Mouse (Mus musculus) cerebellum, adult 2 months (tissue): ENCODE measurements around the gene Sbds. TPM values are rescaled to one million over a fixed set of nuclear protein-coding genes. Genes with fewer than 3 reads are reported as not detected.
A peak's percentile ranks its signal among the peaks of the same experiment; 100 is the strongest.

Experiments
- DNase-seq, 2 experiments: peaks; one replicate each; pipeline ENCODE4 v3.0.0; 2021
- H3K27ac ChIP-seq: fragments of 200-500 bp; 2 replicates; pipeline ENCODE4 v1.5.1; 2012; ENCODE audit warnings: low read length, control low read depth, inconsistent platforms; ENCODE audit not compliant: insufficient read depth
- H3K27me3 ChIP-seq: fragments of 200-500 bp; 2 replicates; pipeline ENCODE4 v1.6.1; 2012; ENCODE audit warnings: inconsistent platforms, mild to moderate bottlenecking, low read length, moderate library complexity; ENCODE audit not compliant: control insufficient read depth, insufficient read depth
- H3K4me1 ChIP-seq: fragments of 200-500 bp; 2 replicates; pipeline ENCODE4 v1.6.1; 2011; ENCODE audit warnings: low read length; ENCODE audit not compliant: control insufficient read depth, insufficient read depth
- H3K4me3 ChIP-seq: fragments of 200-500 bp; replicated peaks from 2 replicates; pipeline ENCODE3; 2011; ENCODE audit warnings: mild to moderate bottlenecking, low read depth, low read length, control low read depth; ENCODE audit not compliant: insufficient read depth
- CTCF ChIP-seq: fragments of 200-500 bp; IDR thresholded peaks from 2 replicates; pipeline ENCODE4 v1.5.1; 2011; ENCODE audit warnings: low read depth, mild to moderate bottlenecking, control low read depth, low read length, moderate library complexity, borderline replicate concordance; ENCODE audit not compliant: insufficient read depth
- POLR2A ChIP-seq: fragments of 200-500 bp; IDR thresholded peaks from 2 replicates; pipeline ENCODE4 v1.6.1; 2011; ENCODE audit warnings: low read length, control low read depth, borderline replicate concordance; ENCODE audit not compliant: insufficient read depth
- WGBS: fragments of 180-500 bp; shearing (Covaris S2); methylation state at CpG from one replicate; pipeline ENCODE4 v1.1.7; 2018; 5-methylcytosine and 5-hydroxymethylcytosine counted together
- polyA plus RNA-seq: library from polyadenylated mRNA; depleted of rRNA; stranded (reverse); fragments of >200 nt; gene quantifications from 2 replicates; pipeline ENCODE4 v1.2.3, GENCODE M21; 2012; rRNA removed

The Sbds gene
- polyA plus RNA-seq, result 92.5 and 95.5 TPM in 2 replicates

DNA sequence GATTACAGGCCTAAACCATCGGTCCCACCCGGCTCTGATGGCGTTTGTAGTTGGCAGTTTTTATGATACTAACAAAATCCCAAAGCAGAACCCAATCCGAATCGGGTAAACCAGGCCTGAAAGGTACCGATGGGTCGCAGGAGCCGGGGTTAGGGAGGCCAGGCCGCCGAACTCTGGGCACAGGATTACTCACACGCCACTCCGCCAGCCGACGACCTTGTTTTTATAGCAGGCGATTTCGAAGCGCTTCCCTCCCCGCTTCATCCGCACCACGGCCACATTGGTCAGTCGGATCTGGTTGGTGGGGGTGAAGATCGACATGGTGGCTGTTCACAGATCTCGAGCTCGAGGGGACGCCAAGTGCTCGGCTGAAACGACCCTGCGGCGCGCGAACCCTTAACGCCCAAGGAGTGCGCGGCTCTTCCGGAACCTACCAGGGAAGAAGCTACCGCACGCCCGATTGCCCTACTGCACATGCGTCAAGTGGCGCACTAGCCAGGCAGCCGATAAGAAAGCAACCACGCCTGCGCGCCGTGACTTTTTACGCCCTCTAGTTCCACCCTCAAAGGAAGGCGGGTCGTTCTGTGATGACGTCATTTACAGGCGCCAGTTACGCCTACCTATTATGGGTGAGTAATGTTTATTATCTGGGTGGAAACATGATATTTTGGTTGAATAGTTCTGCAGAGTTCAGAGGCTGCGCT, at the start of gene Sbds, which contains the start of gene Tyw1:
Gene Sbds (minus strand): TSS at position 514 of the 704 bp plus-strand sequence.
Gene Tyw1 (plus strand): TSS at position 603 of the 704 bp plus-strand sequence.
- Histone ChIP-seq H3K4me1 (no peaks in the 10 kb centered on the region; the same call in 1 of the 2 replicates), H3K4me3 (peak within 1 kb of the TSS; percentile 79), H3K27ac (peak within 1 kb of the TSS; percentile 53; the same call in 1 of the 2 replicates), H3K27me3 (no peaks in the 10 kb centered on the region)
- peak; percentile 97 to 98 for DNase-seq
- under 1% methylated on average over 52 of the region's 52 CpGs for WGBS
- no peak for TF ChIP-seq CTCF
- peak; percentile 87 for TF ChIP-seq POLR2A

- DNase-seq, result no peak
- no peaks in the 10 kb centered on the region for H3K27me3 ChIP-seq
- H3K4me1 ChIP-seq, result 0 out of 2 replicates have a peak, but pooled peaks cover 5% of the 10 kb centered on the region
- H3K4me3 ChIP-seq, result no peak overlapping the region
- 45% methylated on average over 6 of the region's 6 CpGs for WGBS
- no peak overlapping the region for H3K27ac ChIP-seq
- TF ChIP-seq POLR2A (no peak), CTCF (no peak)
These were observed 48.3 kb upstream of the Sbds start for GRCm38 (mm10) chr5:130303611-130304010.

DNA sequence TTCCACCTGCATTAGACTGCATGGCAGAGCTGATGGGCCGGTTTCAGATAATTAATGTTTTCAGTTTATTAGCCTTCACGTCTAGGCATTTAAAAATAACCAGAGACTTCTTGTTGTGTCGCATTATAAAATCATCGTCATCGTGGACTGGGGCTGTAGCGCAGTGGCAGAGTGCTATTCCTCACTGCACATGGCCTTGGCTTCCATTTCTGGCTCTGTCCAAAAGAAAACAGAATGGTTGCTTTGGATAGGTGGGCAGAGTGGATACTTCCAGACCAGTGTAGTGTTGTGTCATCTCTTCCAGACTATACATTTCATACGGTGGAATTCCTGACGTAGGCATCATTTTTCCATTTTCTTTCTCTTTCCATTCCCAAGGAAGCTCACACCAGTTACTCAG, 44.2 kb upstream of the Sbds start:
- WGBS, result 77% methylated on average over 8 of the region's 8 CpGs
- Histone ChIP-seq H3K27ac (no peak overlapping the region), H3K4me1 (0 out of 2 replicates have a peak, but pooled peaks cover 5% of the 10 kb centered on the region), H3K4me3 (no peak overlapping the region), H3K27me3 (no peaks in the 10 kb centered on the region)
- TF ChIP-seq CTCF (no peak), POLR2A (no peak)
- no peak for DNase-seq

DNA sequence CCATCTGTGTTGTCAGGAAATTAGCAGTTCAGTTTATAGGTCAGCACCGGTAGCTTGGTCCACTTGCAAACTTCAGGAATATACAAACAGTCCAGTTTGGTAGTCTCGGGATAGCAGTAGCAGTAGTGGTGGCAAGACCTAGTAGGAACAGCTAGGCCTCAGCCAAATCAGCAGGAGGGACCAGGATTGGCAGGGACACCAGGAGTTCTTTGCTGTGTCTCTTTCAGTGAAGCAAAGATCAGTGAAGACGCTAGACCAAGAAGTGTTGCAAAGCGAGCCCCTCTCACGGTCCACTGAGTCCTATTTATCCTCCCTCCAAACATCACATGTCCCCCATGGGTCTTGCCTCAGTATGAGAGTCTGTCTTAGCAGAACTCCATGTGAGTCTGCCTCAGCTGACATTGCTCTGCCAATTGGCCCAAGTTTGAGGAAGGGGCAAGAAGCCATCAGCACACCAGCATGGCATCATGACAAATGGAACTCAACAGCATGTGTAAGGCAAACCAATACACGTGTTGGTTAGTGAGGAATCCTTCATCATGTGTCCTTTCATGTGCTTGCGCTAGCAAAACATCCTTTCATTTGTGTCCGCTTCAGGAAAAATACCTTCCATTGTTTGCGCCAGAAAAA, 43.6 kb upstream of the Sbds start:
- TF ChIP-seq CTCF, result no peak
- TF ChIP-seq POLR2A, result no peak
- 0 out of 2 replicates have a peak, but pooled peaks cover 5% of the 10 kb centered on the region for H3K4me1 ChIP-seq
- WGBS, result 68% methylated on average over 9 of the region's 9 CpGs
- no peak for DNase-seq
- no peaks in the 10 kb centered on the region for H3K27me3 ChIP-seq
- no peak overlapping the region for H3K27ac ChIP-seq
- H3K4me3 ChIP-seq, result no peak overlapping the region

GRCm38 (mm10) chr5:130296071-130296470, 40.7 kb upstream of the Sbds start:
- DNase-seq, result no peak
- 0 out of 2 replicates have a peak, but pooled peaks have one; percentile 18 for TF ChIP-seq CTCF
- TF ChIP-seq POLR2A, result no peak
- Histone ChIP-seq H3K4me1 (peaks cover 7% of the 10 kb centered on the region; the same call in 1 of the 2 replicates), H3K27ac (no peak overlapping the region), H3K4me3 (no peak overlapping the region), H3K27me3 (no peaks in the 10 kb centered on the region)
- WGBS, result 84% methylated on average over 5 of the region's 5 CpGs

DNA sequence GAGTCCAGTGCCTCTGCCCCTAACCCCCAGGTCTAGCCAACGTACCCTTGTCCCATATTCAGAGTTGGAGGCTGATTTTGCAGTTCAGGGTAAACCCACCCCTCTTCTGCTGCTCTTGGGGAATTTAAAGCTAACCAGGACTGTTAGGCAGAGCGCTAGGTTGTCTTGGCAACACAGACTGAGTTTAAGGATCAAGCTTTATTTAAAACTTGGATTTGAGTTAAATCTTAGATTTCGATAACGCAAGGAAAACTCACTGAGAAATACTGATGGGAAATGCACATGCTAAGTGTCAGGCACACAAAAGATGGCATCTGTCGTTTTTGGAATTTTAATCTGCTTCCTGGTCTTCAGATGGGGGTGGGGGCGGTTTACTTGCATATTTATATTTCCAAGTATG, 39.3 kb upstream of the Sbds start:
- no peak for TF ChIP-seq POLR2A
- TF ChIP-seq CTCF, result no peak
- no peaks in the 10 kb centered on the region for H3K27me3 ChIP-seq
- no peak overlapping the region for H3K4me3 ChIP-seq
- no peak for DNase-seq
- H3K4me1 ChIP-seq, result peaks cover 11% of the 10 kb centered on the region; the same call in 1 of the 2 replicates
- H3K27ac ChIP-seq, result no peak overlapping the region
- WGBS, result 82% methylated on average over 6 of the region's 6 CpGs

DNA sequence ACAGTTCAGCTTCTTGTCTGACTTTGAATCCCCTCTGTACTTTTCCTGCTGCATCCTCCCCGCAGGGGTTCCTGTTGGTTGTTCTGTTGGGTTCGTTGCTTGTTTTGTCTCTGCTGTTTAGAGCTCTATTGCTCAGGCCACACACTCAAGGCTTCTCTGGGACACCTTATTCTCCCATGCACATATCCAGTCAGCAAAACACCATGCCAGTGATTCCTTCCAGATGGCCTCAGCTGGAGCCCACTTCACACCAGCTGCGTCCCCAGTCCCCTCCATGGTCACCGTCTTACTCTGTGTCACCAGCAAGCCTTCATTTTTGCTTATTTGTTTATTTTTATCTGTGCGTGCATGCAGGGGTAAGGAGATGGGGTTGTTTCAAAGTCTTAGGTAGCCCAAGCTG, 38.6 kb upstream of the Sbds start:
- TF ChIP-seq POLR2A (no peak), CTCF (no peak)
- no peak overlapping the region for H3K27ac ChIP-seq
- WGBS, result 46% methylated on average over 5 of the region's 5 CpGs
- H3K4me1 ChIP-seq, result peaks cover 9% of the 10 kb centered on the region; the same call in 1 of the 2 replicates
- H3K4me3 ChIP-seq, result no peak overlapping the region
- no peak for DNase-seq
- no peaks in the 10 kb centered on the region for H3K27me3 ChIP-seq
